Mouse (Mus musculus) gastrocnemius, postnatal 25 days (tissue): ENCODE results near the gene Mavs. TPM values are rescaled to one million over a fixed set of nuclear protein-coding genes. Genes with fewer than 3 reads are reported as not detected.

Experiments
- DNase-seq: peaks from one replicate; pipeline ENCODE4 v3.0.0; 2022
- long read RNA-seq, 2 experiments: library from polyadenylated mRNA; stranded (forward); transcript quantifications; one replicate each; pipeline ENCODE4 v2.0.0; 2021
- total RNA-seq, 2 experiments: library from RNA; stranded (reverse); gene quantifications; 1 replicate in 1 of 2; 2 replicates in 1 of 2; pipeline ENCODE4 v1.2.3; 2021

Gene Mavs
- 10 to 100 TPM; 40.5 to 47.4 TPM for total RNA-seq
- long read RNA-seq, experiment 1, transcript Mavs-201 (7 exons, 2,867 nt) = major isoform, 10 of 31 reads
- long read RNA-seq, experiment 1, transcript Mavs-202 (7 exons, 3,057 nt) = minor isoform, 5 of 31 reads
- long read RNA-seq, experiment 1, partial matches to known transcripts = 5 of 31 reads
- long read RNA-seq, experiment 1, other reads (novel, unspliced or antisense) = 11 of 31 reads
- long read RNA-seq, experiment 2, transcript Mavs-201 (7 exons, 2,867 nt) = minor isoform, 22 of 74 reads
- long read RNA-seq, experiment 2, transcript Mavs-202 (7 exons, 3,057 nt) = major isoform, 23 of 74 reads
- long read RNA-seq, experiment 2, partial matches to known transcripts = 10 of 74 reads
- long read RNA-seq, experiment 2, other reads (novel, unspliced or antisense) = 19 of 74 reads

DNA sequence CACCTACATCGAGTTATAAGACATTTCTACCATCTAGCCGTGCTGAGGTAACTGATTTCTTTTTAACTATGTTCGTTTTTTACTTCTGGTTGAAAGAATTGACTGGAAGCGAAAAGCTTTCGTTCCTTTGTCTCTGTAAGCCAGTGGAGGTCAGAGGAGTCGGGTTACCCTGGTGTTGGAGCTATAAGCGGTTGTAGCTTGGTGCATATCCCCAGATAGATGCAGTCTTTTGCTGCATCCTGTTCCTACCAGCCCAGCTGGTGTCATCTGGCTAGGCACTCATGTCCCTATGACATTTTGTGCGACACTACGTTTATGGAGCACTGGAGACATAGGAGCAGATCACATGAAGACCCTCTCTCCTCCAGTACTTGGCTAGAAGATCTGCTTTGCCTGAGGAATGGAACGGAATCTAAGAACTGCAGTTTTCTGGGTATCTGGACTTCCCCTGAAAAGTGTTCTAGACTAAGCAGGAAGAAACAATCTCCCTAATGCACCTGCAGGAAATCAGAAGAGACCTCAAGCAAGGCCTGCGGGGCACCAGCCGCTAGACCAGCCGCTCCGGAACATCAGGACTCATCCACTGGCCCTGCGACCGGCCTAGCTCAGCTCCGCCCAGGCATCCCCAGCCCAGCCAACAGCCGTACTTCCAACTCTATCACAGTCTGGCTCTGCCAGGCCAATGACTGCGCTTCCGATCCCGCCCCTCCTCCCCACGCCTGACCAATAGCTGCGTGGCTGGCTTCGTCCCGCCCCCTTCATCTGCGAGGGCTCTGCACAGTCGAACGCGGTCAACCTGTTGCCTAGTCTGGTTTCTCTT lies at the start of gene Mavs:
TSS of gene Mavs (plus strand) at position 757 of the 820 bp plus-strand sequence.
- DNase-seq = peak; percentile 98

DNA sequence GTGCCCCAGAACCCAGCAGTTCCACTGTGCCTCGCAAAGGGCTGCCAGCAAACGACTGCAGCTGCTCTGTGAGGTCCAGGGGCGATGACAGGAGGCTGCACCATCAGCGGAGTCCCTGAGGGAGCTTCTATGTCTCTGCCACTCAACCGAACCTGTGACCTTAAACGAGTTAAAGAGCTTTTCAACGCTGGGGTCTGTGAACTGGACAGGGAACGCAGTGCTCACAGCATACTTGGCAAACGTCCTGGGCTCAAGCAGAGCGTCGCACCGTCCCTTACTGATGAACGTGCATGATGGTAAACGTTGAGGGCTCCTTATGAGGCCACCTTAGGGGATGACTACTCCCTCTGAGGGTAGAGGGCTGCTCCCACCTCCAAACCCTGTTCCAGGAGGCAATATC lies 47.5 kb upstream of the Mavs start:
- no peak for DNase-seq

GRCm38 (mm10) chr2:131186771-131187601 lies 46.9 kb upstream of the Mavs start, which contains the start of the genes Cdc25b and Spef1:
Gene Cdc25b, plus strand, starts transcription at chr2:131186949.
Gene Spef1, minus strand, starts transcription at chr2:131187282.
- DNase-seq = peak; percentile 85

DNA sequence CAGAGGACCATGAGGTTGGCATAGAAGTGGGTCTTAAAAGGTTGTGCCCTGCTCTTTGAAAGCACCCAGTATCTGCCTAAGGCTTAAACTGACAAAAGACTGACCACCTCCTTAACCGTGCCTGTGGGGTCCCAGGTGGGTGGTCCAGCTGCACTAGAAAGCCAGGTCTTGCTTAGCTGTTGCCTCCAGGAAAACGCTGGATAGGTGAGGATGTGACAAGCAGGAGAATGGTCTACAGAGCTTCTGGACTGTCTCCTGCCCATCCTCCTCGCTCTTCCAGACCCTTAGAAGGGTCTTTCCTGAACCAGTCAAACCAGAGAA lies 46.3 kb upstream of the Mavs start:
- DNase-seq = no peak

DNA sequence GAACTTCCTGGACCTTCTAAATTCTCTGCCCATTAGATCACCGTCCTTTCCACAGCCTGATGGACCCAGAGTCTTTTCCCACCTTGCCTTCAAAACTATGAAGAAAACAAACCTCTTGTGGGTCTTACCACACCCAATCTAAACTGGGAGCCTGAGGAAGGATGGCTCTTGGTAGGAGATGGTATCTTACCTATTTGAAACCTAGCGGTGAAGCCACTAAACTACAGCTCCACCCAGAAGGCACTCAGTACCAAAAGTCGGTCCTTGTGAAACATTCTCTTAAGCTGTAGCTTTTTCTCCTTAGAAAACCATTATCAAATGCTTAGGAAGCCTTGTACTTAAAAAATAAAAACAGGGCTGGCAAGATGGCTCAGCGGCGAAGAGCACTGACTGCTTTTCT lies 45.6 kb upstream of the Mavs start:
- no peak for DNase-seq

GRCm38 (mm10) chr2:131189521-131190309 lies 44.1 kb upstream of the Mavs start:
- DNase-seq = peak; percentile 45

- no peak for DNase-seq
These were observed 43.4 kb upstream of the Mavs start for GRCm38 (mm10) chr2:131190344-131191004.

GRCm38 (mm10) chr2:131191005-131191390 lies 42.9 kb upstream of the Mavs start:
- DNase-seq = no peak

DNA sequence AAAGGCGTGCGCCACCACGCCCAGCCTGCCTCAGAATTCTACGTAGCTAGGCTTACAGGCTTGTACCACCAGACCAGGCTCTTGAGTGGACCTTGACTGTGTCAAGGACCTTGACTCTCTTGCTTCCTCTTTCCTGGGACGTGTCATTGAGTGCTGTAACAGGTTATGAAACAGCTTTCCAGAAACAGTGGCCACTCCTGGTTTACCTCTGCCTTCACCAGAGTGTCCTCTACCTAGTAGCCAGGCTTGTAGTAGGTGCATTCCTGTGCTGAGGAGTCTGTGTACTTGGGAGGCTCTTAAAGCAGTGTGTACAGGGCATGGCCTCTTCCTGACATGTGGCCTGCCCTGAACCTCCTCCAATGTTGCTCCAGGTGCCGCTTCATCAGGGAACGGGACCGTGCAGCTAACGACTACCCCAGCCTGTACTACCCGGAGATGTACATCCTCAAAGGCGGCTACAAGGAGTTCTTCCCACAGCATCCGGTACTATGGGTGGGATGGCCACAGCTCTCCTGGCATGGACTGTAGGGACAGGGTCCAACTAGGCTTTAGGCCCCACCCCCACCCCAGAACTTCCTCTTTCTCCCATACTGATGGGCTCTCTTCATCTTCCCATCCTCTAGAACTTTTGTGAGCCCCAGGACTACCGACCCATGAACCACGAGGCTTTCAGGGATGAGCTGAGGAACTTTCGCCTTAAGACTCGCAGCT lies 37.1 kb upstream of the Mavs start:
- no peak for DNase-seq

GRCm38 (mm10) chr2:131200710-131201109 lies 33.2 kb upstream of the Mavs start:
- no peak for DNase-seq

DNA sequence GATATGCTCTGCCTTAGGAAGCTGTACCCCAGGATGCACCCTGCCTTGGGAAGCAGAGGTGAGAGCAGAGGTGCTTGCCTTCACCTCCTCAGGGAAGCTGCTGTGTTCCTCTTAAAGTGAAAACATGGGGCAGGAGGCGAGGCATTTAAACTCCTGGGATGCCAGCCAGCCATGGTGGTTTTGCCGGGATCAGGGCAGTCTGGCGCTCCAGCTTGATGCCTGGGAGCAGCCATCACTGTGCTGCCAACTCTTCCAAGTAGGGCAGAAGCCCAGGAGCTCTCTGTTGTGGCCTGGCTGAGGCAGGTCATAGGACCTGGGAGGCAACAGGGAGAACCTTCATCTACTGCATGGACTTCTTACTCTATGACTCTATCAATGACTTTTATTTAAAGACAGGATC lies 32.6 kb upstream of the Mavs start:
- DNase-seq = no peak

- DNase-seq = no peak
These were observed 29.9 kb upstream of the Mavs start for GRCm38 (mm10) chr2:131203816-131204409.

DNA sequence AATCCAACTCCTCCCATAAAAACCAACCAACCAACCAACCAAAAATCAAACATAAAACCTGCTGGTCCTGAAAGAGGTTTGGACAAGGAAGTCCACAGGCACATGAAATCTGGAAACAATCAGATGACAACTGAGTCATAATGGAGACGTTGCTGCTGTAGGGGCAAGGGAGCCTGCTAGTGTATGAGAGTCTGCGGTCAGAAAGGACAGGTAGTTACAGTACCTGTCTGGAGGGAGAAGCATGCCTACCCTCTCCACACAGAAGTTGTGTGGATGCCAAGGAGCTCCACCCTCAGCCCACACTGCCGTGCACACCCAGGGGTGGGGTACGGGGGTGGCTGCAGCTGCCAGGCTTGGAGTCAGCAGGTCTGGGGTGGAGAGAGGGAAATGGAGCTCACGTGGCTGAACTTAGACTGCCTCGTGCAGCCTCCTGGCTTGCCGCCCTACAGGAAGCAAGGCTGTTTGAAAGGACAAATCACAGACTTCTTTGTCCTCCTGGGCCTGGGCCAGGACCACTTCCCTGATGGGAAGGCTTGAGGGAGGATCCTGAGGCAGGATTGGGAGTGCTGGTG lies 29.4 kb upstream of the Mavs start:
- peak; percentile 95 for DNase-seq

DNA sequence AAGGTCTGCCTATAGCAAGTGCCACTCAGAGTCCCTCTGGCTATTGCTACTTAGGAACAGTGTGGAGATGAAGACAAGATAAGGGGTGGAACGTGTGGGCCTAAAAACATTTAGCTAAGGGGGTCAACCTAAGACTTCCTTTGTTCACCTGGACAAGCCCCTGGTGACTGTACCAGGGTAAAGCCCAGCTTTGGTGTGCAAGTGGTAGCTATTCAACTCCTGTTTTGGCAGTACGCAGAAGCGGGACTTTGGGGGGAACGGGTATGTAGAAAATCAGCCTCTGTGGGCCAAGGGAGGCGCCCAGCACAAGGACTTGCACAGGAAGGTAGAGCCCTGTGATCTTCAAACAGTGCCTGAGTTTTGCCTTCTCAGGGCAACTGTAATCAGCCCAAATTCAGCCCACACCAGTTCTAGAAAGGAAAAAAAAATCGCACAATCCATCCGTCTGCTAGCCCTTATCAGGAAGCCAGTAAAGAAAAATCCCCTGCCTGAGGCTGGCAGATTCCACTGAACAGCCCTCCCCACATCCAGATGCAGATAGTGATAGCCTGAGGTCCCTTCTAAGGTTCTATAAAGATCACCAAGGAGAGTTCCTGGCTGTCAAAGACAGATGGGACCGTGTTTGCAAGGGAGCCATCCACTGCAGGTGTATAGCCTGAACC lies 28.2 kb upstream of the Mavs start:
- no peak for DNase-seq

DNA sequence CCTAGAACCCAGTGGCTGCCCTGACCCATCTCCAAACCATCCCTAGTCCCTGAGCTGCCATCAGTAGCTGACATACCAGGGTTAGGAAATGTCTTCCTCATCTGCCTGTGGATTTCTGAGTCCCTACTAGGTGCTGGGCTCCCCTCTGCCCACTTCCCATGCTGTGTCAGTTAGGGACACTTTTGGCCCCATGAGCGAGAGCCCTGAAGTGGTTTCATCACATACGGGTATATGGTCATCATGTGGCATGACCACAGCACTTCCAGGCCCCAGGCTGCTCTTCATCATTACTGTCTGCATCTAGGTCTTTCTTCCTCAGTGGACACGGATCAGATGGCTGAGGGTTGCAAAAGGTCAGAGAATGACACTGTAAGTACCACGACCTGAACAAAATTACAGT lies 27.1 kb upstream of the Mavs start, which contains the start of gene Ap5s1:
TSS of gene Ap5s1 (plus strand) at position 301 of the 400 bp plus-strand sequence.
- DNase-seq = no peak

GRCm38 (mm10) chr2:131208356-131208755 lies 25.5 kb upstream of the Mavs start:
- DNase-seq = no peak

- DNase-seq = peak; percentile 23
These were observed 24.6 kb upstream of the Mavs start for GRCm38 (mm10) chr2:131209125-131209795.
